Mouse (Mus musculus) spleen, postnatal 4 days (tissue): ENCODE measurements around the gene H13.

Source experiments
- DNase-seq, 2 experiments: peaks; one replicate each; pipeline ENCODE4 v3.0.0; 2022; ENCODE audit warnings: low spot score in 2 of 2

H13 gene

DNA sequence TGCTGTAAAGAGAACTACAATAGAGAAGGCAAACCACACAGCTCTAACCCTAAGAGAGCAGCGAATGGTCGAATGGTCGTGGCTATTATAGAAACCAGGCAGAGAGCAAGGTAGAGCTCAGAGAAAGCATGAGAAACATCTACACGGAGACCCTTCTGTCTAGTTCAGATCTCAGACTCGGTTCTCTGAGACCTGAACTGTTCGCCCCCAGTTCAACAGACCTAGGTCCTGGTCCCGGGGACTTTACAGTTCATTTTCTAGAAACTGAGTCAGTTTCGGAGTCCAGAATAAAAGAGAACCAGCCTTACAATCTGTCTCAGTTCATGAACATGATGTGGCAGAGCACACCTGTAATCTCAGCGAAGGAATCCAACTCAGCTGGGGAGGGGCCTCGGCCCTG, 65.2 kb downstream of the H13 start:
- no peak for DNase-seq

DNA sequence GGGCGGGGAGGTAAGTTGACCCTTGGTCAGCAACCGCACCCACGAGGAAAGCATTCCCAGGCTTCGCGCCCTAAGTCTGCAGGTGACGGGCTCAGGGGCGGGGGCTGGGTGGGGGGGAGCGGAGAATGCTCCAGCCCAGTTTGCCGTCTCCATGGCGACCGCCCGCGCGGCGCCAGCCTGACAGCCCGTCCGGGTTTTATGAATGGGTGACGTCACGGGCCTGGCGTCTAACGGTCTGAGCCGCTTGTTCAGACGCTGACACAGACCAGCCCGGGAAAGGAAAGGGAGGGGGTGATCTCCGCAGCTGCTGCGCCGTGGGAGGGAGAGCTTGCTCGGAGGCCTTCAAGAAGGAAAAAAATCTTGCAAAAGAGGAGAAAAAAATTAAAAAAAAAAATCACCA, 65.7 kb downstream of the H13 start:
- peak; percentile 70 to 84 for DNase-seq

DNA sequence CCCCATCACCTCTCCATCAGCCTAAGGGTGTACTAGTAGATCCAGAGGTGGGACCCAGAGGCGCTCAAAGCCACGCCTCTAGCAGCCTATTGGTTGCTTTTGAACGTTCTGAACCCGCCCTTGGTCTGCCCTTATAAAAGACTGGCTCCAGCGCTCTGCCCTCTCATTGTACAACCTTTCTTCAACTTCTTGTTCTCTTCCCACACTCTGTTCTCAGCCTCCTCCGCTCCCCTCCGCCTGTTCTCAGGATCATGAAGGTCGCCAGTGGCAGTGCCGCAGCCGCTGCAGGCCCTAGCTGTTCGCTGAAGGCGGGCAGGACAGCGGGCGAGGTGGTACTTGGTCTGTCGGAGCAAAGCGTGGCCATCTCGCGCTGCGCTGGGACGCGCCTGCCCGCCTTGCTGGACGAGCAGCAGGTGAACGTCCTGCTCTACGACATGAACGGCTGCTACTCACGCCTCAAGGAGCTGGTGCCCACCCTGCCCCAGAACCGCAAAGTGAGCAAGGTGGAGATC, 66.9 kb downstream of the H13 start, which contains the start of gene Id1:
Id1 (plus strand) TSS at position 162 of the 512 bp plus-strand sequence.
- peak; percentile 77 to 82 for DNase-seq

GRCm38 (mm10) chr2:152736748-152737147, 67.5 kb downstream of the H13 start:
- DNase-seq: peak; percentile 22 to 67

GRCm38 (mm10) chr2:152737306-152738221, 68.3 kb downstream of the H13 start:
- DNase-seq: peak in 1 of 2 experiments; percentile 64

DNA sequence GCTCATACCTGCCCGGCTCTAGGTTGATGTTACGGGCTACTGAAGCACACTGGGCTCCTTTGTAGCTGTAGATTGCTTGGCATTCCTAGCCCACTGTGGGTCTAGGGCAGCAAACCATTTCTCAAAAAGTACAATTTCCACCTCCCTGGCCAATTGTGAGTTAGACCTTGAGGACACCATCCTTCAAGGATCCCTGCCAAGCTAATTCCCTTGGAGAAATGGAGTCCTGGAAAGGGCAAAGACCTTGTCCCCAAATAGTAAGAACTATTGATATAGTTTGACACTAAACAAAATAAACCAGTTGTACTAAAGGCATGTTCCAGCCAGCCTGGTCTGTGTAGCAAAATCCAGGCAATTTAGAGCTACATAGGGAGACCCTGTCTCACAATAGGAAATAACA, 69.1 kb downstream of the H13 start:
- no peak for DNase-seq

GRCm38 (mm10) chr2:152739031-152739841, 70.0 kb downstream of the H13 start:
- peak; percentile 39 to 76 for DNase-seq

GRCm38 (mm10) chr2:152739842-152740260, 70.6 kb downstream of the H13 start:
- peak in 1 of 2 experiments; percentile 35 for DNase-seq

GRCm38 (mm10) chr2:152740490-152740889, 71.2 kb downstream of the H13 start:
- DNase-seq: no peak

GRCm38 (mm10) chr2:152741153-152742041, 72.1 kb downstream of the H13 start:
- DNase-seq: peak; percentile 72 to 83

DNA sequence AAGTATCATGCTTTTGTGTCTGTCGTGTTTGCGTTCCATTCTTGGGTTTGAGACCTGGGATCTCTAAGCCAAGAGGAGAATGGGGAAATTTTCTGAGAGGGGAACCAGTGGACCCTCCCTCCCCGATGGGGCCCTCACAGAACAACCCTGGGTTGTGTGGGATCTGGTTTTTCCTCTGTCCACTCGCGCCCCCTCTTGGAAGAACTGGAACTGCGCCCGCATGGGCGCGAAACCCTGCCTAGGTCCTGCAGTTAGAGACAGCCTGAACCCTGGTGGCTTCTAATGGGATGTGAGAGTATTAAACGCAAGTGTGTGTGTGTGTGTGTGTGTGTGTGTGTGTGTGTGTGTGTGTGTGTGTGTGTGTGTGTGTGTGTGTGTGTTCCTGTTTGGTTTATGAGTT, 73.2 kb downstream of the H13 start:
- DNase-seq: peak; percentile 74 to 90

GRCm38 (mm10) chr2:152753944-152754711, 84.9 kb downstream of the H13 start, which contains the start of gene Cox4i2:
Gene Cox4i2 (plus strand): TSS chr2:152754173.
- DNase-seq: no peak

DNA sequence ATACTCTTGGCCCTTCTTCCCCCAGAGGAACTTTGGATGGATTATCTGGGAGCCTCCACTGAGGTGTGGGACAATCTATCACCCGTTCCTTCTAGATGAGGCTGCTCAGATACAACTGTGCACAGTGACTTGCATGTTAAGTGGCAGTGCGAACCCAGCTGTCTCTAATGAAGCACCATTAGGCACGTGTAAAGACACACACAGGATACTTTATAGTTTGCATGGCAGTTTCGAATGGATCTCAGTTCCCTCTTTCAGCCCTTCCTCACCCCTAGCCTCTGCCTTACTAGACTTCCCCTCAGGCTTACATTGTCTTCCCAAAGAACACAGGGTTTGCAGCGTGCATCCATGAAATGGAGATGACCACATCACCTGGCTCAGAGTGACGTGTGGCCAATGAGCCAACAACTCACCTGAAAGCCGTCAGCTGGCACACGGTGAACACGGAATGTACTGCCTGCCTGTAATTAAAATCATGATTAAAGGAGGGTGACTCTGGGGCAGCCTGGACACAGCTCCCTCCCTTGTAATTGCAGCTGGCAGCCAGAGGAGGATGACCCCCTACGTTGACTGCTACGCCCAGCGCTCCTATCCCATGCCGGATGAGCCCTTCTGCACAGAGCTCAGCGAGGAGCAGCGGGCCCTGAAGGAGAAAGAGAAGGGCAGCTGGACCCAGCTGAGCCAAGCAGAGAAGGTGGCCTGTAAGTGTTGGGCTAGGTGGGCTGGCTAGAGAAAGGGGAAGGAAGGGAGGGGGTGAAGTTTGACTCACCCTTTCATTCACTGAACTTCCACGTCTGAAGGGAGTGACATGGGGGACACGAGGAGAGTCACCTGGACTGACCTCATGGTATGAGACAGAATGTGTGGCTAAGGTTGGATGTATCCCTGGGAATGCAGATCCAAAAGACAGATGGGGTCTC, 87.5 kb downstream of the H13 start:
- no peak for DNase-seq

- no peak for DNase-seq
Measured at GRCm38 (mm10) chr2:152757478-152757877, 88.2 kb downstream of the H13 start.
